Mouse (Mus musculus) C3H10T1/2 (cell line): ENCODE results near the gene Gk. TPM values are rescaled to one million over a fixed set of nuclear protein-coding genes. Genes with fewer than 3 reads are reported as not detected.

Experiments
- polyA plus RNA-seq, 2 experiments: library from polyadenylated mRNA; unstranded; fragments of >200 nt; fragmentation: generic; extraction: Trizol; gene quantifications; one replicate each; pipeline ENCODE4 v1.2.1; 2012; ENCODE audit warnings: missing spikeins in 2 of 2

The Gk gene
- under 1 TPM; 0.29 to 0.55 TPM for polyA plus RNA-seq

GRCm38 (mm10) chrX:85776544-85777087 is at the start of gene Gk:
Gk (minus strand) TSS chrX:85776819.

Other genes starting within 250 kb of the Gk start
- gene Tab3, start 202.8 kb downstream of the Gk start, polyA plus RNA-seq = 1 to 10 TPM in 1 of 2 experiments, under 1 TPM in 1; 0.12 to 1.1 TPM
- not detected for gene 5430427O19Rik, start 93.5 kb upstream of the Gk start, polyA plus RNA-seq